Mouse (Mus musculus) thymus, postnatal 14 days (tissue): ENCODE results near the gene Sec23ip.
"Not testable (repeated sequence)": the region's sequence is repeated elsewhere in the genome, so short reads cannot be mapped to it uniquely, and the experiment has no call there.

Source experiments
- DNase-seq: peaks from one replicate; pipeline ENCODE4 v3.0.0; 2021

Gene Sec23ip

DNA sequence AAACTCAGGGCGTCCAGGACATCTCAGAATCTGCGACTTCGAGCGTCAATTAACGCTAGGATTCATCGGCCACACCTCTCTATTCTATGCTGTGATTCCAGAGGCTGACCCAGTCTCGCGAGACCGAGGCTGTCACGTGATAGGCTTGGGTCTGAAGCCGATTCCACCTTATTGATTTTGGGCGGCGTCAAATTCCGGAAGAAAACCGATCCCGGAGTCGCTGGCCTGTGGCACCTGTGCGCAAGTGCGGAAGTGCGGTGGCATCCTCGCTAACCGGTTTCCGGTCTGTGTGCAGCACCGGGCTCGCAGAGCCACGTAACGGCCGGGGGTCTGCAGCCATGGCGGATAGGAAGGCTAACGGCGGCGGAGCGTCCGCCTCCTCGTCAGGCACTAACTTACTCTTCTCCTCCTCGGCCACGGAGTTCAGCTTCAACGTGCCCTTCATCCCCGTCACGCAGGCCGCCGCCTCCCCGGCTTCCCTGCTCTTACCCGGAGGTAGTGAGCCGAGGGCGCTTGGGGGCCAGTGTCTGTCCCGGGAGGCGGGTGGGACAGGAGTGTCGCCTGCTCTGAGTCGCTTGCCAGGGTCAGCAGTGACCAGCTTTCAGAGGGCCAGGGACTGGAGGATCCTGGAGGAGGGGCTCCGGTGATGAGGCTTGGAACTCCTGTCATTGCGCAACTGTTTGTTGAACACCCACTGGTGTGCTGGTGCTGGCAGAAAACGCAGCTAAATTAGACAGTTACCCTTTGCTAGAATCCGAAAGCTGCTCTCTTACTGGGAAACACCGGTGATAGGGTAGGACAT is at the start of gene Sec23ip:
Gene Sec23ip (plus strand): TSS at position 260 of the 802 bp plus-strand sequence.
- DNase-seq: peak; percentile 97

DNA sequence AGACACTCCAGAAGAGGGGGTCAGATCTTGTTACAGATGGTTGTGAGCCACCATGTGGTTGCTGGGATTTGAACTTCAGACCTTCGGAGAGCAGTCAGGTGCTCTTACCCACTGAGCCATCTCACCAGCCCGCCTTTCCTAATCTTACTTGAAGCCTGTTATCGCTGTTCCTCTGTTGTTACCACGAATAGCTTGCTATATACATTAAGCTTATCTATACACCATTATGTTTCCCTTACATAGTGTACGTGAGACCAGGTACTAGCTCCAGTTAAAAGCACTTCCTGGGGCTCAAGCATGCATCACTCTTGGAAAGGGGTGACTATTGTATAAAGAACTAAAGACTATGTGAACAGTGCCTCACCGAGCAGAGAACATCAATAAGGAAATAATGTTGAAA is 44.8 kb upstream of the Sec23ip start:
- not testable (repeated sequence) for DNase-seq

DNA sequence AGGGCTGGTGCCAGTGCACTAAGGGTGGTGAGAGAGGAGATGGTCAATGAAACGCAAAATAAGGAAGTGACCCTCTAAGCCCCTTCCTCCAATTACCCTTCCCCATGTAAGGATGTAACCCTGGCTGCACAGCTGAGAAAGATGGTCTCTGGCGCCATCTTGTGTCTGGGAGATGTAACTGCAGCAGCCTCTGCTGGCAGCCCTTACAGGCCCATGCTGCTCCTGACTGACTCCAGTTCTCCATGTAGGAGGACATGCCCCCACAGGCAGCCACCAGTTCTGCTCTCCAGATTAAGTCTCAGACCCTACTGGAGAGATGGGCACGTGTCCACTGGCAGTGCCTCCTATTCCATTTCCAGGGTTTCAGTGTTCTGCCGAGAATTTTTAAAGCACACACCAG is 39.0 kb upstream of the Sec23ip start:
- peak; percentile 63 for DNase-seq

DNA sequence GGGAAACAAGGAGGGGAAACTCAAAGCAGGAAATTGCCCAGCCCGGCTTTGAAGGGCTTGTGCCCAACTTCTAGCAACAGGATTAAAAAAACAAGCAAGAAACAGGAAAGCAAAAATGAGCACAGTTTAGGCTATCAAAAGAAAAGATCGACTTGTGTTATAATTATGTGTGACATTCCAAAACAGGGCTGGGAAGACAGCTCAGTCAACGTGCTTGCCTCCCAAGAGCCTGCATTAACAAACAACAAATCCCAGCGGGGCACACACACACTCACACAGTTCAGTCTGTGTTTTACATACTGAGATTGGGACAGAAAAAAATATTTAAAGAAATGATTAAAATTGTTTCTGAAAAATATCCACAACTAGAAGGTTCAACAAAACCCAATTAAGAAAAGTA is 26.8 kb upstream of the Sec23ip start:
- DNase-seq: no peak

DNA sequence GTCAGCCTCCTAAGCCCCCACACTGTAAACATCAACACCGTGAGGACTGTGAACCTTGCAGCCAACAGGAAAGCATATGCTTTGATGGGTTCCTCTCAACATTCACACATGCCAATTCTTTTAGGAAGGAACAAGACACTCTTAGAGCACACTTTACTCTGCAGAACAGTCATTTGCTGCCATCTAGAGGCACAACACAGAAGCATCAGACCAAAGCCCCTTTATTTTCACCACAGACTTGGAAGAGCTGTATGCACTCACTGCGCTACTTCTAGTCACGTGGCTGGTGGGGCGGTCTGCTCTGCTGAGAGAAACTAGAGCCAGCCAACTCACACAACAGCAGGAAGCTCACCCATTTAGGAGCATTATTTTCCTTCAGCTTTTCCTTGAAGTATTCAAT is 20.0 kb upstream of the Sec23ip start:
- DNase-seq: peak; percentile 79

DNA sequence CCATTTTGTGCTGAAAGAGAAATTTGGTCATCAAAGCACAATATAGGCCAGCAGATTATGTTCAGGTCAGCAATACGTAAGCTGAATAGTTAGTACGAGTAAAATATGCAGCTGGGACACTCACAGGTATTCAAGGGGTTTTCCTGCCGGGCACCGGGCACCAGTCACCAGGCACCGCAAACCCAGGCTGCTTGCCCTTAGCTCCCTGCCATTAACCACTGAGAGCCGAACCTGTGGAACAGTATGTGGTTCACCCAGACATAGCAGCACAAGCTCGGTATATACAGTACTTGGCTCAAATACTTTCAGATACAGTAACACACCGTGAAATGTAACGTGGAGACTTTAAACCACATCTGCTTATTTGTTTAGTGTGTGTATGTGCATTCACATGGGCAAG is 19.6 kb upstream of the Sec23ip start:
- no peak for DNase-seq

DNA sequence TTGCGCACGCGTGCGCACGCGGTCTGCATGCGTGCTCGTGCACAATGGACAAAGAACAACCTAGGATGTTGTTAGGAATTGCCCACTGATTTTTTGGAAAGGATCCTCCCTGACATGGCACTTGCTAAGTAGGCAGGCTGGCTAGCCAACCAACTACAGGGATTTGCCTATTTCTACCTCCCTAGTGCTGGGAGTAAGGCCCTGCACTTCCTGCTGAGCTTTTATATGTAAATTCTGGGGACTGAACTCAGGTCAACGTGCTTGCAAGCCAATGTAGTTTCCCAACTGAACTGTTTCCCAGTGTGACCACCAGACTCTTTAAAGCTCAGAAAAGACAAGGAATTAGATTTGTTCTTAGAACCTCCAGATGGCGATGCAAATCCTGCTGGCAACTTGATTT is 17.7 kb upstream of the Sec23ip start:
- DNase-seq: no peak

DNA sequence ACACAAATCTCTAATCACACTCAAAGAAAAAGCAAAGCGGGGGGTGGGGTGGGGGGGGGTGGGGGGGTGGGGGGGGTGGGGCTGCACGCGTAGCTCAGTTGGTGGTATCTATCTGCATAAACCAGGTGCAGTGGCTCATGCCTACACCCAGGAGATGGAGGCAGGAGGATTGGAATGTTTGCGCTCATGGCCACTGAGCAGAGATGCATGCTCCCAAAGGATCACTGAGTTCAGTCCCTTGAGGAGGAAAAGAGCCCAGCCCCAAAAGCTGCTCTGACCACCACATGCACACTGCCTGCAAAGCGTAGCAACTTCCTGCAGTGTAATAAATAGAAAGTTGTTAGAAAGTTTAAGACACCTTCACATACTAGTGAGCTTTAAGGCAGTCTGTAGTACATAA is 17.0 kb upstream of the Sec23ip start:
- no peak for DNase-seq

DNA sequence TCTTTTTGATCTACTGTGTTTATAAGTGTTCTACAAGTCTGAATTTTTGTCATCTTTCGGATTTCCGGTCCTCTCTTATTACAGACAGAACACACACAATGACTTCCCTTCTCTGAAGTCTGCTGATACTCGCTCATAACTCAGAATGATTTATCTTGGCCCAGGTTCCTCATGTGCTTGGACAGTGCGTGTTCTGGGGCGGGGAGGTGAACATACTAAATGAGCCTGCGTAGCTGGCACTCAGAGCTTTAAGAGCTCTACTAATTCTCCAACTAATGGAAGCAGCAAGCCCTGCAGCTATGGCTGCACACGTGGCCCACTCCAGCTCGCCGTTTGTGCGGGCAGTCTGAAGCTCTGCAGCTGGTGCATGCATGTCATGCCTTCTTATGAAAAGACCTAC is 16.0 kb upstream of the Sec23ip start:
- no peak for DNase-seq

DNA sequence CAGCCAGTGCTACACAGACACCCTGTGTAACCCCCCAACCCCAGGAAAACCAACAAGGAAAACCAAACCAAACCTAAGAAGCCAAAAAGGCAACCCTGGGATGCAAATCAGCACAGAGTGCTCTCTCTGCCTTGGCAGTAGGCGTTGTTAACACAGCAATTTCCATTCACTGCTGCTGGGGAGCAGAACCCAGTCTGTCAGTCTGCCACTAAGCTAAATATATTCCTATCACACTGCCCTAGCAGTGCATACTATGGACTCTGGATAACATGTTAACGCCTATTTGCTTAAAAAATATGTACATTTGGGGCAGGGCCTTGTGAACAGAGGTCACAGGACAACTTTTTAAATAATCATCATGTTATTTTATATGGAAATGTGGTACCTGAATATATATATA is 13.2 kb upstream of the Sec23ip start:
- DNase-seq: no peak

DNA sequence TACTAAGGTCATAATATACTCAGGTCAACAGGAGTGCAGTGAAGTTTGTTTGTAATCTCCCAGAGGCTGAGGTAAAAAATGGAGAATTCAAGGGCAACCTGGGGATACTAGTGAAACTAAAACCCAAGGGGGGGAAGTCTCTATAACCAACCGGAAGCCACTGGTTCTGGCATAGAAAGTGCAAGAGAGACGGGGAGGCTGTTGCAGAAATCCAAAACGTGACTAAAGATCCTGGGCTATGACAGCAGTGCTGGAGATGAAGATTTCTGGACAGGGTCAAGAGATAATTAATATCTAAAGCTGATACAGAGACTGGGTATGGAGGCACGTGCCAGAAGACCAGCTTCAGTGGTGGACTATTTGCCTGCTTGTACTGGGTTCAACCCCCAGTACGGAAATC is 6.7 kb upstream of the Sec23ip start:
- no peak for DNase-seq

DNA sequence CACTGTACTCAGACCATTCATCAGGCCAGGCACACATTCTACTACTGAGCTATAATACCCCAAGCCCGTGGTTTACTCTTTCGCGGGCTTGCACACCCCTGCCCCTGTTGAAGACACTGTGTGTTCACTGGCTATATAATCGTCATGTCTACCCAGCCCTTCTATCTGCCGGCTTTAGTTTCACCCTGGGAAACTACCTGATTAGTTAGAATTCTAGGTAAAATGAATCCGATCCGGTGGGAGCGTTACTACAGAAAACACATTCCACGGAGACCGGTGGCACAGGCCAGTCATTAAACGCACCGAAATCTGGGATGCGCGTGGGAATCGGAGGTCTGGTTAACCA is 5.7 kb upstream of the Sec23ip start:
- DNase-seq: no peak

DNA sequence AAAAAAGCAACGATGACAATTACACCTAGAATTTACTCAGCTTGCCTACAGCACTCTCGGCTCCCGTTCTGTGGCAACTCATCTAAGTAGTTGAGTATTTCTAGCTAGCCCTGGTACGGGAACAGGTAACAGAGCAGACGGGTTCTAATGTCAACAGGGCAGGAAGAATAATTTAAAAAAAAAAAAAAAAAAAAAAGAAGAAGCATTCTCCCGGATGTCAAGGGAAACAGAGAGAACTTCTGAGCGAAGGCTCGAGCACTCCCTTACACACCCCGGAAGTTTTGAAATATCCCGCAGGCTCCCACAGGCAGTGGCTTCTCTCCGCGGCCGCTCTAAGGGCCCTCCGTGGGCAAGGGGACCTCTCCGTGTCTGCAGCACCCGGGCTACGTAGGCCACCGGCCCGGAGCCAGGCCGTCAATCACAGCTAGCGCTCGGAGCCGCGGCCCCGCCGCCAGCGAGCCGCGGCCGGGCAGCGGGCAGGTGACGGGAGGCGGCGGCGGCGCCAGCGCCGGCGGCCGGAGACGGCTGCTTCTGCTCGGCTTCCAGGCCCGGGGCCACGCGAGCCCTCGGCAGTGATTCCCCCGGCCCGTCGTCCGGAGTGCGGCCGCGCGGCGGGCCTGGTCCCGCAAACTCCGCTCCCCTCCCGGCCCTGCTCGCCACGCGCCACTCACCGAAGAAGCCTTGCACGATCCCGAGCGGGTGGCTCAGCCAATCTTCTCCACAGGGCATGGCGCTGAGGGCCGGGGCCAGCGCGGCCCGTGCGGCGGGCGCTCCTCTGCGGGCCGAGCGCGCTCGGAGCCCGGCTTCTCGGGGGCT is 5.1 kb upstream of the Sec23ip start:
- peak; percentile 67 for DNase-seq

DNA sequence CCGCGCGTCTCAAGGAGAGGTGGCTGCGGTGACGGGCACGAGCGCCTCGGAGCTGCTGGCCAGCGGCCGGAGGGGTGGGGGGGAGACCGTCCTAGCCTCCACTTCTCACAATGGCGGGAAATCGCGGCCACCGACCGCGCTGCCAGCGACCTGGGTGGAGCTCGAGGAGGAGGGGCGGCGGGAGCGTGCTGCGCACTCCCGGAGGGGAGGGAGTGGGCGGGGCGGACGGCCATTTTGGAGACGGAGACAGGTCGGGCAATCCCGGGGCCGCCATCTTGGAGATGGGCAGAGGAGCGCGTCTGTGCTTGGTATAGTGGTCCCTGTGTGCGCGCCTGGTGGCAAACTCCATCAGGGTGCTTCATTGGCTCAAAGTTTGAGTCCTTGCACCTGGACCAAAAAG is 4.4 kb upstream of the Sec23ip start, which contains the start of gene Mcmbp:
Gene Mcmbp (minus strand): TSS at position 162 of the 400 bp plus-strand sequence.
- peak; percentile 99 for DNase-seq

DNA sequence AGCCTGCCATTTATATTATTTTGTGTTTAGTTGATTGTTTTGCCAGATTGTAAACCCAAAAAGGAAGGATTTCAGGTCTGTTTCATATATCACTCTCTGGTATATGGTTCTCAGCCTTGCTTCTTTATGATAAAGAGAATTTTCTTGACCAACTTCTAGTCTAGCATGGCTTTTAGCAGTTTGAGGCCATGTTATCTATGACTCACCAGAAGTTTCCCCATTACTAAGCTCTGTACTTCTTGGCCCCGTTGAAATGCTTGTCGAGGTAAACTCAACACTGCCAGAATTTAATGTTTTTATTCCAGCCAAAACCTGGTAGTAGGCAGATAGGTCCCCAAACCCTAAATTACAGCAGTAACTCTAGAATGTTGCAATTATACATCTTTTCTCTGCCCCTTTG is 845 bp upstream of the Sec23ip start:
- no peak for DNase-seq

DNA sequence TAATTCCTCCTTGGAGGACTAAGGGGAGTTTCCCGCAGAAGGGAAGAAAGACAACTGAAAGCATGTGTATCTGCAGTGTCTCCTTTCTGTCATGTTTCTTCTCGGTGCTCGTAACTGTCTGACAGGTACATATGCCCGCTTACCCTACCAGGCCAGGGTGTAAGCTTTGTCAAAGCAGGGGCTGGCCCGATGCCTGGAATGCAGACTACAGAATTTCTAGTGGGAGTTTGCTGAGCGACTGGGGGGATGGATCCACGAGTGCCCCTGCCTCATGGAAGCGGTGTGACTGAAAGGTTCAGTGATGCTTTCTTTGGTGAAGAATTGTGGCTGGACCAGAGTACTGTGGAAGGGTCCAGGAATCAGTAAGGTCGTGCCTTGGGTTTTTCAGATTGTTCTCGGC is 1.4 kb downstream of the Sec23ip start:
- no peak for DNase-seq

DNA sequence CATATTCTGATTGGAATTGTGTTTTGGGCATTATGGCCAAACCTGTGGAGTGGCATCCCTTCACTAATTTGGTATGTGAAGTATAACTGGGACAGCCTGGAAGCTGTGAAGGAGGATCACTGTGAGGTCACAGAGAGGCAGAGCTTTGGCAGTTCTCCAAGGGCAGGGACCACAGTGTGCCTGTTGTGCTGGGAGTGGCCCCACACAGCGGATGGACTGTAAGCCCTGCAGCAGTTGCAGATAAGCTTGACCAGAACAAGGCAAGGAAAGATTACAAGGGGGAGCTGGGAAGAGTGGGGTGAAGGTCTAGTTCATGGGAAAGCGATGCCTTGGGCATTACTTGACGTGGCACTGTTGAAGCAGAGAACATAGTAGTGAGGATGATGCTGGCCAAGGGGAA is 4.0 kb downstream of the Sec23ip start:
- DNase-seq: no peak

DNA sequence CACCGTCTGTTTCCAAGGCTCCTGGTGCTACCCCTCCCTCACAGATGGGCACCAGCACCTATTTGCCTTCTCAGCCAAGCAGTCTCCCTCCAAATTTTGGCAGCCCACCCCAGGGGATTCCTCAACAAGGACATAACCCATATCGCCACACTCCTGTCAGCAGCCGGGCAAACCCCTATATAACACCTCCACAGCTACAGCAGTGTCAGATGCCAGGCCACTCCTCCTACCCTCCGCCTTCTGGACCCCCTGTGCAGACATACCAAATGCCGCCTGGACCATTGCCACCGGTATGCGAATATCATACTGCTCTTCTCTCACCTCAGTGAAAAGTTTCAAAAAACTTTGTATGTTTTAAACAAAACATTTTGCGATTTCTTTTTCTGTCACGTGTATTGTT is 5.6 kb downstream of the Sec23ip start:
- no peak for DNase-seq

DNA sequence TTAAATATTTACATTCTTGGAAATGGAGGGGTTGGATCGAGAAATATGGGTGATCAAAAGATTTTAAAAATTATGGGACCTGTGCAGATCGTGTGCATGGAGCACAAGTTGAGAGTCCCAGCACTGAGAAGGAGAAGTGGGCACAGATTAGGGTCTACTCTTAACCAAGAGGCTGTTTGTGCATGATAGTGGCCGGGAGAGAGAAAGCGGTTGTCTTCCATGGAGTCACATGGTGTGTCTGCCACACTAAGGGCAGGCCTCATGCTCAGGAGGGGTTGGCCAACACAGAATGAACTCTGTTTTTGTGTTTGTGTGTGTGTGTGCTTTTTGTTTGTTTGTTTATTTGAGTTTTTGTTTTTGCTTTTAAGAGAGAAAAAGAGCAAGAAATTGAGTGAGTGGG is 7.3 kb downstream of the Sec23ip start:
- no peak for DNase-seq

DNA sequence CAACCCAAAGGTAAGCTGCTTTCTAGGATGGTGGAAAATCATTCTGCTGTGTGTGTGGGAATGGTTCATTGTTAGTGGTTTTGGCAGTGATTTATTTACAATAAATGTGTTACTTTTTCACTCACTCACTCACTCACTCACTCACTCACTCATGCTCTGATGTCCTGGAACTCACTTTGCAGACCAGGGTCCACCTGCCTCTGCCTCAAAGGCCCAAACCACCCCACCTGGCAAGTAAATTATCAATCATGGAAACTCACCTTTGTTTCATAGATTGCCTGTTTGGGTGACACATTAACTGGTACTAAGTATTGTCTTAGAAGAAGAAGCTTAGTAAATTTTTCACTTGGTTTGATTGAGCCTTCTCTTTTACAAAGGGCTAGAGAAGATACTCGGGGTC is 10.7 kb downstream of the Sec23ip start:
- DNase-seq: no peak

DNA sequence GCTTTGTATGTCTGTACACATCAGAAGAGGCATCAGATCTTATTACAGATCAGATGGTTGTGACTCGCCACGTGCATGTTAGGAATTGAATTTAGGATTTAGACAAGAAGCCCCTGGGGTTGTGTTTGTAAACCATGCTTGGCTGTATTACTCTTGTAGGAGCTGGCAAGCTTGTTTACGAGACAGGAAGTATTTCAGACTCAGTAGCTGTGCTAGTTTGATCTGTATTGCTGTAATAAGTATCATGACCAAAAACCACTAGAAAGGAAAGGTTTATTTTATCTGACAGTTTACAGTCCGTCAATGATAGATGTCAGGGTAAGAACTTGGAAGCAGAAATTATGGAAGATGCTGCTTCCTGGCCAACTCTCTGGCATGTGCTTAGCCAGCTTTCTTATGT is 14.2 kb downstream of the Sec23ip start:
- DNase-seq: no peak

DNA sequence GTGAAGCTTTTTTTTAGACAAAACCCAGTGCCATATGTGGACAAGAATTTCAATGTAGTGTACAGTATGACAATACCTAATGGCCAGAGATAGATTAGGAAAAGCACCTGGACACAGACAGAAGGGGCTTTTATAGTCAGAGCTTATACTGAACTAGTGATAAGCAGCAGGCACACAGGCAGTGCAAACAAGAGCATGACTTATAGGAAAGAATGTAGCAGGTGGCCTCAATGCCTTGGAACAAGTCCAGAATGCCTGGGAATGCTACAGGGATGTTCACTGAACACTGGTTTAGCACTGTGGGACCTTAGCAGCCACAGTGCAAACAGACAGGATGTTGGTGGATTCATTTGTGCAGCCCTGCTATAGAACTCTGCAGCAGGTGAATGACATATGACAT is 22.0 kb downstream of the Sec23ip start:
- no peak for DNase-seq

DNA sequence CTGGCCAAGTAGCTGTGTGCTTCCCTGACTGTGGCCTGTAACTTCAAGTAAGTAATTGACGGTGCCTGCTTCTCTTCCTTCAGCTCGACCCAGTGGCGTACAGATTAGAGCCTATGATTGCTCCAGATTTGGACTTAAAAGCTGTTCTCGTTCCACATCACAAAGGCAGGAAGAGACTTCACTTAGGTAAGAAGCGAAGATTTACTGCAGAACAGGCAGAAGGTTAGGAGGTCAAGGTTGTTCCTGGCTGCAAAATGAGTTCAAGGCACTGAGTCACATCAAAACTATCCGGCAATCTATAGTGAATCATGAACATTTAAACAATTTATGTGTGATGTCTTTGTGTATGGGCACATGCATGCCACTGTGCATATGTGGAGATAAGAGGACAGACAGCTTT is 32.5 kb downstream of the Sec23ip start:
- DNase-seq: no peak

DNA sequence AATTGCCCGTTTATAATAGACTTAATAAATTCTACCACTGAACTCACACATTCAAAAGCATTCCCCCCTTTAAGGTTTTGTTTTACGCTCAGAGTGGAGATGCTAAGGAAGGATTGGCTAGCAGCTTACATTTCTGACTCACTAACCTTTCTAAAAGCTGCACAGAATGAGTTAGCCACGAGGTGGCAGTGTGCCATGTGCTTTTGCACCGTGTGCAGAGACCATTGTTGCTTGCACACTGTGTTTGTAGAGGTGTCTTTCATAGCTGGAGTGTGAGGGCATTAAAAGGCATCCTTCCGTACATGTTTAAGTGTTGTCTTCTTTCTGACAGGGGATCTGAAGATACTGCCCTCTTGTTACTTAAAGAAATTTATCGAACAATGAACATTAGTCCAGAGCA is 34.6 kb downstream of the Sec23ip start:
- DNase-seq: peak; percentile 37

DNA sequence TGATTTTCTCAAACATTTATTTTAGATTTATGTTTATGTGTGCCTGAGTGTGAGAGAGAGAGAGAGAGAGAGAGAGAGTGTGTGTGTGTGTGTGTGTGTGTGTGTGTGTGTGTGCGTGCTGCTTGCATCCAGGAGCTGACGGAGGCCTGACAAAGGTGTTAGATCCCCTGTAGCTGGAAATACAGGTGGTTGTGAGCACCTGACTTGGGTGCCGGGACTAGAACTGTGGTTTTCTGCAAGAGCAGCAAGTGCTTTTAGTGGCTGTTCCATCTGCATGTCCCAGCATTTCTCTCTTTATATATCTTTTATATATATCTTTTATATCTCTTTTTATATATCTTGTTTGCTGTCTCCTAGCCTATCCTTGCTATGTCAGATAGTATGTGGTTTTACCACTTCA is 37.1 kb downstream of the Sec23ip start:
- no peak for DNase-seq
